Mouse (Mus musculus): ENCODE data around the gene Mrgprg. TPM values are rescaled to one million over a fixed set of nuclear protein-coding genes. Genes with fewer than 3 reads are reported as not detected.

Gene Mrgprg
- total RNA-seq, 1 experiment from 2014 or later, result 0.85 TPM

Small RNA genes lying within 50 kb of the gene (microRNA-seq; reads per million reads assigned to microRNA genes)
- gene Gm22064, result 0 reads per million in 2 experiments

Other genes with a start within 250 kb of the Mrgprg start
- gene Nap1l4, start 217.9 kb downstream of the Mrgprg start, total RNA-seq (2021), result 154 and 166 TPM in 2 replicates
- gene Cars, start 166.9 kb downstream of the Mrgprg start, total RNA-seq (2021), result 49.1 and 57.2 TPM in 2 replicates
- 0.93 and 1.8 TPM in 2 replicates for gene Tnfrsf26, start 138.3 kb downstream of the Mrgprg start, total RNA-seq (2021)
- 4.1 and 5.3 TPM in 2 replicates for gene Tnfrsf22, start 117.3 kb downstream of the Mrgprg start, total RNA-seq (2021)
- gene Tnfrsf23, start 81.1 kb downstream of the Mrgprg start, total RNA-seq (2021), result 2.4 and 3.2 TPM in 2 replicates
- gene Osbpl5, start 10.0 kb downstream of the Mrgprg start, total RNA-seq (2021), result 26.0 and 36.8 TPM in 2 replicates
- 2.1 and 2.7 TPM in 2 replicates for gene Mrgpre, start 17.5 kb upstream of the Mrgprg start, total RNA-seq (2021)
- 12.7 and 16.3 TPM in 2 replicates for gene Nadsyn1, start 55.9 kb upstream of the Mrgprg start, total RNA-seq (2021)
- gene Dhcr7, start 56.2 kb upstream of the Mrgprg start, total RNA-seq (2021), result 498 and 535 TPM in 2 replicates
- not detected in 2 replicates for gene Gm498, start 99.8 kb upstream of the Mrgprg start, total RNA-seq (2021)
- 3.8 and 5.6 TPM in 2 replicates for gene Shank2, start 234.9 kb upstream of the Mrgprg start, total RNA-seq (2021)

Measured in adrenal gland, postnatal 14 days (tissue).